Mouse (Mus musculus) cerebellum, adult 2 months (tissue): ENCODE results near the gene March11. TPM values are rescaled to one million over a fixed set of nuclear protein-coding genes. Genes with fewer than 3 reads are reported as not detected.

ENCODE experiments used
- DNase-seq, 2 experiments: peaks; one replicate each; pipeline ENCODE4 v3.0.0; 2021
- H3K27ac ChIP-seq: fragments of 200-500 bp; 2 replicates; pipeline ENCODE4 v1.5.1; 2012; ENCODE audit warnings: low read length, control low read depth, inconsistent platforms; ENCODE audit not compliant: insufficient read depth
- H3K27me3 ChIP-seq: fragments of 200-500 bp; 2 replicates; pipeline ENCODE4 v1.6.1; 2012; ENCODE audit warnings: inconsistent platforms, mild to moderate bottlenecking, low read length, moderate library complexity; ENCODE audit not compliant: control insufficient read depth, insufficient read depth
- H3K4me1 ChIP-seq: fragments of 200-500 bp; 2 replicates; pipeline ENCODE4 v1.6.1; 2011; ENCODE audit warnings: low read length; ENCODE audit not compliant: control insufficient read depth, insufficient read depth
- H3K4me3 ChIP-seq: fragments of 200-500 bp; replicated peaks from 2 replicates; pipeline ENCODE3; 2011; ENCODE audit warnings: mild to moderate bottlenecking, low read depth, low read length, control low read depth; ENCODE audit not compliant: insufficient read depth
- CTCF ChIP-seq: fragments of 200-500 bp; IDR thresholded peaks from 2 replicates; pipeline ENCODE4 v1.5.1; 2011; ENCODE audit warnings: low read depth, mild to moderate bottlenecking, control low read depth, low read length, moderate library complexity, borderline replicate concordance; ENCODE audit not compliant: insufficient read depth
- POLR2A ChIP-seq: fragments of 200-500 bp; IDR thresholded peaks from 2 replicates; pipeline ENCODE4 v1.6.1; 2011; ENCODE audit warnings: low read length, control low read depth, borderline replicate concordance; ENCODE audit not compliant: insufficient read depth
- WGBS: fragments of 180-500 bp; shearing (Covaris S2); methylation state at CpG from one replicate; pipeline ENCODE4 v1.1.7; 2018; 5-methylcytosine and 5-hydroxymethylcytosine counted together
- polyA plus RNA-seq: library from polyadenylated mRNA; depleted of rRNA; stranded (reverse); fragments of >200 nt; gene quantifications from 2 replicates; pipeline ENCODE4 v1.2.3, GENCODE M21; 2012

The March11 gene
- polyA plus RNA-seq, 1 experiment, result 17.2 TPM

DNA sequence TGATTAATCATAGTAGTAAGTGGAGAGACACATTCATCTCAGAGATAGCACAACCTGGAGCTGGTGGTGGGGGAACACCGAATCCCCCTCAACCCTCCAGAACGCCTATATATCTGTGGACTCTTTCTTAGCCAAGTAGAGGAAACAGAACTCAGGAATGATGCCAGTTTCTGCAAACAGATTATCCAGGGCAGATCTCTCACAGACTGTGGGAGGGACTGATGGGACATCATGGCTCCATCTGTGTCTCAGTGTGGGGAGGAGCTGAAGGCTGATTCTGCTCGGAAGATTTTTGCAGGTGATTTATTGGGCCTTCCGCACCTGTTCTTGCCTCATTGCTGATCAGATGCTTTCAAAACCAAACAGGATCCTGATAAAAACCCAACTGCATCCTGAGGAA lies 29.5 kb downstream of the March11 start:
- 19% methylated on average over 4 of the region's 4 CpGs for WGBS
- Histone ChIP-seq H3K4me1 (peaks cover 4% of the 10 kb centered on the region; the same call in 1 of the 2 replicates), H3K27ac (no peak overlapping the region)

GRCm38 (mm10) chr15:26340490-26340889 lies 31.6 kb downstream of the March11 start:
- TF ChIP-seq CTCF (no peak), POLR2A (no peak)
- H3K27me3 ChIP-seq, result no peaks in the 10 kb centered on the region
- H3K4me3 ChIP-seq, result no peak overlapping the region
- DNase-seq, result no peak
- no peak overlapping the region for H3K27ac ChIP-seq
- WGBS, result 43% methylated on average over 11 of the region's 11 CpGs
- H3K4me1 ChIP-seq, result peaks cover 4% of the 10 kb centered on the region; the same call in 1 of the 2 replicates

More for the DNA sequence above, 29.5 kb downstream of the March11 start:
- TF ChIP-seq CTCF (no peak), POLR2A (no peak)
- DNase-seq, result peak in 1 of 2 experiments; percentile 4
- Histone ChIP-seq H3K4me3 (no peak overlapping the region), H3K27me3 (no peaks in the 10 kb centered on the region)

GRCm38 (mm10) chr15:26340966-26341365 lies 32.1 kb downstream of the March11 start:
- TF ChIP-seq CTCF (no peak), POLR2A (no peak)
- DNase-seq, result no peak
- no peak overlapping the region for H3K4me3 ChIP-seq
- no peaks in the 10 kb centered on the region for H3K27me3 ChIP-seq
- H3K27ac ChIP-seq, result no peak overlapping the region
- H3K4me1 ChIP-seq, result peaks cover 4% of the 10 kb centered on the region; the same call in 1 of the 2 replicates
- 91% methylated on average over 6 of the region's 6 CpGs for WGBS

DNA sequence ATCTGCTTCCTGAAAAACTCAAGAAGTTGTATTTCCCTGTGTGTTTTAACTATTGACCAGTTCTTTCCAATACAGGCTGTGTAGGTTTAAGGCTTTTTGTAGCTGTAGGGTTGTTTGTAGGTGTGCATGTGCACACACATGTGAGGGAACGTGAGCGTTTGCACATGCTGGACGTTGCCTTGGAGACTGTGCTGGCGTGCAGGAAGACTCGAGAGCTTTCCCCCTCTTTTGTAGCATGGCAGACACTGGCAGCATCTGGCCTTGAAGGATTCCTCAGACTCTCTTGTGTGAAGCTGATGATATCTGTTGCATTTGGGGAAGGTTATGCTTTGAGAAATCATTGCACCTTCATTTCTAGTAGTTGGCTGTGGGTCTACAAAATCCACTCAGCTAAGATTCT lies 35.5 kb downstream of the March11 start:
- DNase-seq, result no peak

DNA sequence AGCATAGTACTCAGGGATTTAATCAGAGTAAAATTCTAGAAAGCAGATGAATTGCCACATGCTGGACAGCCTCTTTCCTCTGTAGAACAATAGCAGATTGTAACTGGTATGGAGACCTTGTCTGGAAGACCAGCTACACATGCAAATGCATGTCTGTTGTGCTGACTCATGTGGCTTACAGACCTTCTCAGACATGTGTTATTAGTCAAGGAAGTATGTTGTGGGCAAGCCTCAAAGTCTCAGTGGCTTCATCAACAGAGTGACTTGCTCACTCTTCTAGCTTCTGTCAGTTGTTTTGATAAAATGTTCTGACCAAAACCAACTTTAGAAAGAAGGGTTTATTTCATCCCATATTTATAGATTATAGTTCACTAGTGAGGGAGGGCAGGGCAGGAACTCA lies 44.8 kb downstream of the March11 start:
- no peaks in the 10 kb centered on the region for H3K27me3 ChIP-seq
- H3K27ac ChIP-seq, result no peak overlapping the region
- no peaks in the 10 kb centered on the region for H3K4me1 ChIP-seq
- H3K4me3 ChIP-seq, result no peak overlapping the region
- no peak for TF ChIP-seq CTCF
- no peak for TF ChIP-seq POLR2A
- DNase-seq, result no peak

More for the DNA sequence above, 35.5 kb downstream of the March11 start:
- H3K27me3 ChIP-seq, result no peaks in the 10 kb centered on the region
- 71% methylated on average over 5 of the region's 5 CpGs for WGBS
- H3K4me1 ChIP-seq, result no peaks in the 10 kb centered on the region
- H3K4me3 ChIP-seq, result no peak overlapping the region
- TF ChIP-seq CTCF (no peak), POLR2A (no peak)
- no peak overlapping the region for H3K27ac ChIP-seq

- no peak for DNase-seq
- Histone ChIP-seq H3K4me3 (no peak overlapping the region), H3K27ac (no peak overlapping the region), H3K27me3 (no peaks in the 10 kb centered on the region), H3K4me1 (no peaks in the 10 kb centered on the region)
- TF ChIP-seq CTCF, result no peak
- TF ChIP-seq POLR2A, result no peak
- WGBS, result 25% methylated on average over 7 of the region's 7 CpGs
Measured at GRCm38 (mm10) chr15:26365344-26365743, 56.5 kb downstream of the March11 start.

DNA sequence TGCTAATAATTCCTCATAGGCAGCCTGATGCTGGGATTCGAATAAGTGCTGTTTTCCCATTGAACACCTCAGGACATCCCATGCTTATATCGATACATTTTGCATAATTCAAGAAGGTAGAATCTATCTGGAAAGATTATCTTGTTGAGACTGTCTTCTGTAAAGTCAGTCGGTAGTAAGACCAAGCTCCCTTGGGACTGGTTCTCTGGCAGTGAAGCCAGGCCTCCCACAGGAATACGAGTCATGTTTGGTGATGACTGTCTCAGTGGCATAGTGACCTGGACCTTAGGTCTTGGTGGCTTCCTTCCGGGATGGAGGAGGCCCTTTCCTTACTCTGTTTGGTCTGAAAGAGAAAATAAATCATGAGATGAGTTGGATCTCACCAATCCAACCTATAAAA lies 57.7 kb downstream of the March11 start:
- no peak for DNase-seq
- Histone ChIP-seq H3K4me1 (no peaks in the 10 kb centered on the region), H3K27ac (no peak overlapping the region), H3K27me3 (no peaks in the 10 kb centered on the region), H3K4me3 (no peak overlapping the region)
- WGBS, result 81% methylated on average over 5 of the region's 5 CpGs
- TF ChIP-seq POLR2A (no peak), CTCF (no peak)

- no peak overlapping the region for H3K27ac ChIP-seq
- WGBS, result 12% methylated on average over 5 of the region's 5 CpGs
- no peaks in the 10 kb centered on the region; the same call in 1 of the 2 replicates for H3K4me1 ChIP-seq
- DNase-seq, result no peak
- no peaks in the 10 kb centered on the region for H3K27me3 ChIP-seq
- no peak for TF ChIP-seq CTCF
- TF ChIP-seq POLR2A, result no peak
- H3K4me3 ChIP-seq, result no peak overlapping the region
Measured at GRCm38 (mm10) chr15:26373759-26374158, 64.9 kb downstream of the March11 start.
